Mouse (Mus musculus) hindbrain, embryonic 10.5 days (tissue): Measurements from ENCODE around the gene Plekhm2. TPM values are rescaled to one million over a fixed set of nuclear protein-coding genes. Genes with fewer than 3 reads are reported as not detected.

ENCODE experiments used
- DNase-seq: peaks from one replicate; pipeline ENCODE4 v3.0.0-alpha.2; 2017; ENCODE audit warnings: low spot score
- H3K27ac ChIP-seq: fragments of 300-500 bp; sonication (generic); 2 replicates; pipeline ENCODE4 v1.5.1; 2016; ENCODE audit warnings: mild to moderate bottlenecking, moderate library complexity
- H3K27me3 ChIP-seq: fragments of 300-500 bp; sonication (generic); 2 replicates; pipeline ENCODE4 v1.6.1; 2016; ENCODE audit warnings: mild to moderate bottlenecking; ENCODE audit not compliant: poor library complexity, insufficient read depth, severe bottlenecking
- H3K36me3 ChIP-seq: fragments of 300-500 bp; sonication (generic); 2 replicates; pipeline ENCODE4 v1.6.1; 2016; ENCODE audit warnings: mild to moderate bottlenecking, moderate library complexity
- H3K4me1 ChIP-seq: fragments of 300-500 bp; sonication (generic); replicated peaks from 2 replicates; pipeline ENCODE4 v1.6.1; 2016; ENCODE audit warnings: mild to moderate bottlenecking
- H3K4me3 ChIP-seq: fragments of 300-500 bp; sonication (generic); 2 replicates; pipeline ENCODE4 v1.5.1; 2016; ENCODE audit warnings: mild to moderate bottlenecking, moderate library complexity
- H3K9me3 ChIP-seq: fragments of 300-500 bp; sonication (generic); 2 replicates; pipeline ENCODE4 v1.6.1; 2016; ENCODE audit warnings: mild to moderate bottlenecking, moderate library complexity
- WGBS: fragments of 180-500 bp; shearing (Covaris S2); methylation state at CpG from one replicate; pipeline ENCODE4 v1.1.7; 2016; 5-methylcytosine and 5-hydroxymethylcytosine counted together
- polyA plus RNA-seq: library from polyadenylated mRNA; unstranded; fragments of >200 nt; fragmentation: Nextera tagmentation; extraction: Ambion mirVana; gene quantifications from 2 replicates; pipeline ENCODE4 v1.2.1, GENCODE M21; 2016

The Plekhm2 gene
- polyA plus RNA-seq, 1 experiment from 2014 or later, result 5.0 TPM

DNA sequence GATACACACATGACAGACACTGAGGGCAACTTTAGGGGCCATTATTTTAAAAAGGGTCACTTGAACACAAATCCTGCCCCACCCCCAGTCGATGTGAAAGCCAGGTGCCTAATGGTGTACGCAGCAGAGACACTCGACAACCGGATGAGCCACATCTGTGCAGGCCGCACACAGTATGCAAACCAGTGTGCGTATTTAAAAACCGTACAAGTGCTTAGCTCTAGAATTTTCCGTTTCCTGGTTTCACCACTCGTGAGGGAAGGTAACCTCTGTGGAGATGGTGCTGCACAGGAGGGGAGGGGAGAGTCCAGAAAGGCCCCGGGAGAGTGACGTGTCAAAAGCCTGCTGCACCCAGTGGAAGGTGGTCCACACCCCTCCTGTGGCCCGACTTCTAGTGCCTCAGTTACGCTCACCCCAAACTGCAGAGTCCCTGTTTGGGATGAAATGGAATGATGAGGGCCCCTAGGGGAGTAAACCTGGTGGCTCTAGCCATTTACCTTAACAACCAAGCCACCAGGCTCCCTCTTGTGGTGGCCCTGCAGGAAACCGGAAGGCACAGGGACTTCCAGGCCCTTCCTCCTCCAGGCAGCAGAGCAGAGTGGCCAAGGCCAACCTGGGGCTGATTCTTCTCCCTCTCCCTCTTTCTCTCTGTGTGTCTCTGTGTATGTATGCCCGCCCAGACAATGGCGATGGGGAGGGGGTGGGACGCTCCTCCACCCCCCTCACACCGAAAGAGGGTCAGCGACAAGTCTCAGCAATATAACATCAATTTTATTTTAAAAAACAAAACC lies 39.5 kb downstream of the Plekhm2 start:
- Histone ChIP-seq H3K4me3 (no peak overlapping the region), H3K27ac (no peak overlapping the region), H3K9me3 (no peaks in the 10 kb centered on the region), H3K36me3 (peaks cover 53% of the 10 kb centered on the region), H3K27me3 (0 out of 2 replicates have a peak, but pooled peaks cover 1% of the 10 kb centered on the region), H3K4me1 (peaks cover 17% of the 10 kb centered on the region)
- 78% methylated on average over 19 of the region's 19 CpGs for WGBS
- DNase-seq, result peak; percentile 35

DNA sequence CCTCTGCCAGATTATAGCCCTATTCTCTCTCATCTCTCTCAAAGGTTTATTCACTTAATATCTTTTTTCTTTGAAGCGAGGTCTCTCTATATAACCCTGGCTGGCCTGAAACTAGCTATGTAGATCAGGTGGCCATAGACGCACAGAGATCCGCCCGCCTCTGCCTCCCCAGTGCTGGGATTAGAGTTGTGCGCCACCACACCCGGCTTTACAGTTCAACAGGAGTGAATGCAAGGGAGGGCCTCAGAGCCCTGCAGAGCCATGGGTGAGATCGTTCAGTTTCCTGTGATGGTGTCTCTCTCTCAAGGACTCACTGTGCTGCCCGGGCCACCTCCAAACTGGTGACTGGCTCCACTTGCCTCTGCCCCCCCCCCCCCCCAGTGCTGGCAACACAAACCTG lies 40.6 kb downstream of the Plekhm2 start:
- Histone ChIP-seq H3K27me3 (0 out of 2 replicates have a peak, but pooled peaks cover 2% of the 10 kb centered on the region), H3K4me3 (no peak overlapping the region), H3K4me1 (peaks cover 17% of the 10 kb centered on the region), H3K9me3 (no peaks in the 10 kb centered on the region), H3K27ac (no peak overlapping the region), H3K36me3 (peaks cover 43% of the 10 kb centered on the region)
- WGBS, result 91% methylated on average over 8 of the region's 8 CpGs
- DNase-seq, result no peak

DNA sequence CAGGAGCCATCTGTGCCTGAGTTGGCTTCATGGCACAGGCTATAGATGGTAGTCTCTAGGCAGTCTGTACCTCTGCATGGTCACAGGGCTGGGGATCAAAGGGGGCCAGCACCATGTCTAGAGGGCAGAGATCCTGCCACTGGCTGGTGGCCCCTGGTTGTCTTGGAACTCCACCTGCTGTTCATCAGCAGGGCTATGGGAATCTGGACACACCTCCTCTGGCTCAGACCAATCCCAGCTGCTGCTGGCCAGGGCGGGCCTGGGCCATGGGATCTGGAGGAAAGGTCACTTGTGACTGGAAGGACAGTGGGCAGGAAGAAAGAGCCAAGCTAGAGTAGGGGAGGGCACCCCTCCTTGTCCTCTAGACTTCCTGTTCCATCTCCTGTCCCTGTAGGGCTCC lies 41.0 kb downstream of the Plekhm2 start, which contains the start of gene Slc25a34:
Gene Slc25a34 (minus strand): TSS at position 156 of the 400 bp plus-strand sequence.
- 67% methylated on average over 1 of the region's 1 CpGs for WGBS

DNA sequence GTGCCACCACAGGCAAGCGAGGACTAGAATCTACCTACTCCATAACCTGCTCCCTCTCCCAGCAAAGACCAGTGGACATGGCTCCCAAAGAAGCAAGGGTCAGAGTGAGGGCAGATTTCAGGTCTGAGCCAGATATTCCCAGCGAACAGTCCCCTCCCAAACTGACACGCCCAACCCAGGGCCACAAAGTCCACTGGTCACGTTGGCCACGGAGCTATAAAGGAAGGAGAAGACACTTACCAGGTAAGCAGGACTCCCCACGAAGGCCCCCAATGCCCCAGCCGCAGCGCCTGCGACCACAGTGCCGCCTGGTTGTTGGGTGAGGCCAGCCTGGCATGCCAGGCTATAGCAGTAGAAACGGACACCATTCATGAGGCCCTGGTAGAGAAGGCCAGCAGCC lies 41.7 kb downstream of the Plekhm2 start:
- no peak overlapping the region for H3K4me3 ChIP-seq

More for the DNA sequence above, 41.0 kb downstream of the Plekhm2 start, which contains the start of gene Slc25a34:
- peaks cover 21% of the 10 kb centered on the region for H3K4me1 ChIP-seq
- no peak within 1 kb of the TSS for H3K4me3 ChIP-seq
- no peak for DNase-seq
- H3K36me3 ChIP-seq, result peaks cover 38% of the 10 kb centered on the region
- H3K27me3 ChIP-seq, result 0 out of 2 replicates have a peak, but pooled peaks cover 2% of the 10 kb centered on the region
- H3K9me3 ChIP-seq, result no peaks in the 10 kb centered on the region
- H3K27ac ChIP-seq, result peak within 1 kb of the TSS; percentile 56; the same call in 1 of the 2 replicates

DNA sequence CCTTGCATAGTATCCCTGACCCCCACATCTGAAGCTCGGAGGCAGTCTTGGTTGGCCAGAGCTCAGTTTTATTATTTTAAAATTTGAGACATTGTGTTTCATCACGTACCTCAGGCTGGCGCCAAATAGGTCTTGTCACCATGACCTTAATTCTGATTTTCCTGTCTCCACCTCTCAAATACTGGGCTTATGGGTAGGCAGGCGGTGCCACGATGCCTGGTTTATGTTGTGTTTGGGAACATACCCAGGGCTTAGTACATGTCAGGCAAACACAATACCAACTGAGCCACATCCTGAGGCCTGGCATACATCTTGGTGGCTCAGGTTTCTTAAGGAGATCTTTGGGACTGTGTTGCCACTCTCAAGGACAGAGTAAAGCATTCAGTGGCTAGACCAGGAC lies 42.1 kb downstream of the Plekhm2 start:
- H3K27ac ChIP-seq, result no peak overlapping the region
- peaks cover 9% of the 10 kb centered on the region; the same call in 1 of the 2 replicates for H3K27me3 ChIP-seq
- peaks cover 28% of the 10 kb centered on the region for H3K4me1 ChIP-seq
- no peak overlapping the region for H3K4me3 ChIP-seq
- peaks cover 27% of the 10 kb centered on the region for H3K36me3 ChIP-seq
- 86% methylated on average over 5 of the region's 5 CpGs for WGBS
- H3K9me3 ChIP-seq, result no peaks in the 10 kb centered on the region
- no peak for DNase-seq

More for the DNA sequence above, 41.7 kb downstream of the Plekhm2 start:
- no peak for DNase-seq
- Histone ChIP-seq H3K36me3 (peaks cover 32% of the 10 kb centered on the region), H3K4me1 (peaks cover 24% of the 10 kb centered on the region), H3K27ac (0 out of 2 replicates have a peak overlapping the region, but pooled peaks have one; percentile 56), H3K9me3 (no peaks in the 10 kb centered on the region), H3K27me3 (peaks cover 5% of the 10 kb centered on the region; the same call in 1 of the 2 replicates)
- WGBS, result 90% methylated on average over 11 of the region's 11 CpGs

DNA sequence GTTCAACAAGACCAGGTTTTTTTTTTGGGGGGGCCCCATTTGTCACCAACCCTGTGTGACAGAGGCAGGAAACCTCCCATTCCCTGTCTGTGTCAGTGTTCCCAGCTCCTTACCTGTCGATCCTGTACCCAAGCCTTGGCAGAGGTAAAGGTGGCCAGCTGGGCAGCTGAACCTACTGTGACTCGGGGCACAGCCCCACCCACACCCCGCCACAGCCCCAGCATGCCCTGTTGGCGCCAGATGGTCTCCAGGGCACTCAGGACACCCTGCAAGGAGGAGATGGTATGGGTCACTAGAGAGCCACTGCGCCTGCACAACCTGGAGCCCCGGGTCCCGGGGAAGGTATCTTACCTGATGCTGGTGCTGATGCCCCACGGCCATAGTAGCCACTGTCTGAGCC lies 42.6 kb downstream of the Plekhm2 start:
- no peak for DNase-seq
- 87% methylated on average over 8 of the region's 8 CpGs for WGBS
- Histone ChIP-seq H3K27me3 (peaks cover 11% of the 10 kb centered on the region; the same call in 1 of the 2 replicates), H3K4me1 (peaks cover 33% of the 10 kb centered on the region), H3K9me3 (no peaks in the 10 kb centered on the region), H3K27ac (no peak overlapping the region), H3K36me3 (peaks cover 24% of the 10 kb centered on the region), H3K4me3 (no peak overlapping the region)

DNA sequence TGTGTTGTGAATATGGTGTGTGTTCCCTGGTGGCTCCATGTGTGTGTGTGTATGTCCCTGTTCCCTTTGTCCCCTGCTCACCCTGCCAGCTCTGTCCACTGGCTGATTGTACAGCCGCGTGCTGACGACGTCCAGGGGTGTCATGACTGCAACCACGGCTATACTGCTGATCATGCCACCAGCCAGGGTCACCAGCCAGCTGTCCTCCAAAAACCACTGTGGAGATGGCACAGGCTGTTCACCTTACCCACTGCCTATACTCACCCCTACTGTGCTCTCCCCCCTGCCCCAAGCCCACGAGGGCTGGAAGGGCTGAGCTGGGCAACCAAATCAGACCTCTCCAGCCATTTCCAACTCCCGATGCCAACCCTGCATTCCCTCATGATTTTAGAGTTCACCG lies 43.4 kb downstream of the Plekhm2 start:
- H3K36me3 ChIP-seq, result peaks cover 16% of the 10 kb centered on the region
- no peak overlapping the region for H3K27ac ChIP-seq
- WGBS, result 87% methylated on average over 8 of the region's 8 CpGs
- no peak for DNase-seq
- H3K4me3 ChIP-seq, result no peak overlapping the region
- no peaks in the 10 kb centered on the region for H3K9me3 ChIP-seq
- H3K4me1 ChIP-seq, result peaks cover 38% of the 10 kb centered on the region
- peaks cover 13% of the 10 kb centered on the region for H3K27me3 ChIP-seq

DNA sequence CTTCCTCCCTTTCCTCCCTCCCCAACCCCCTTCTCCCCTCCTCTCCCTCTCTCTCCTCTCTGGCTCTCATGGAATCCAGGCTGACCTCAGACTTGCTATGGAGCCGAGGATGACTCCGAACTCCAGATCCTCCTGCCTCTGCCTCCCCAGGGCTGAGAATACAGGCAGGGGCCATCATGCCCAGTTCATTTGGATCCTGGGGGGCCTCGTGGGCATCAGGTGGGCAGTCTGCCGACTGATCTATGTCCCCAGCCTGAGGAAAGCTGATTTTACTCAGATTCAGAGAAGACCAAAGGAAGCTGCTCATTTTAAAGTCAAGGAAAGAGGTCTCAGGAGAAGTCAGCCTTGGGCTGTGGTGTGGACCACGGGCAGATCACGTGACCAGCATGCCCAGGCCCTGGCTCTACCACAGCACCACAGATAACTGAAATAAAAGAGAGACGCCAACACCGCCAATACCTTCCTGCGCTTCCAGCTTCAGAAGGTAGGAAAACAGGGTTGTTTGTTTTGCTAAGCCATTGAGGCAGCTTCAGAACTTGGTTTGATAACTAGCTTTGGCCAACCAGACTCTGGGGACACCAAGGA lies 45.3 kb downstream of the Plekhm2 start:
- H3K9me3 ChIP-seq, result no peaks in the 10 kb centered on the region
- DNase-seq, result no peak
- 88% methylated on average over 9 of the region's 9 CpGs for WGBS
- H3K4me3 ChIP-seq, result no peak overlapping the region
- peaks cover 15% of the 10 kb centered on the region for H3K27me3 ChIP-seq
- H3K4me1 ChIP-seq, result peaks cover 39% of the 10 kb centered on the region
- H3K36me3 ChIP-seq, result no peaks in the 10 kb centered on the region
- no peak overlapping the region for H3K27ac ChIP-seq

DNA sequence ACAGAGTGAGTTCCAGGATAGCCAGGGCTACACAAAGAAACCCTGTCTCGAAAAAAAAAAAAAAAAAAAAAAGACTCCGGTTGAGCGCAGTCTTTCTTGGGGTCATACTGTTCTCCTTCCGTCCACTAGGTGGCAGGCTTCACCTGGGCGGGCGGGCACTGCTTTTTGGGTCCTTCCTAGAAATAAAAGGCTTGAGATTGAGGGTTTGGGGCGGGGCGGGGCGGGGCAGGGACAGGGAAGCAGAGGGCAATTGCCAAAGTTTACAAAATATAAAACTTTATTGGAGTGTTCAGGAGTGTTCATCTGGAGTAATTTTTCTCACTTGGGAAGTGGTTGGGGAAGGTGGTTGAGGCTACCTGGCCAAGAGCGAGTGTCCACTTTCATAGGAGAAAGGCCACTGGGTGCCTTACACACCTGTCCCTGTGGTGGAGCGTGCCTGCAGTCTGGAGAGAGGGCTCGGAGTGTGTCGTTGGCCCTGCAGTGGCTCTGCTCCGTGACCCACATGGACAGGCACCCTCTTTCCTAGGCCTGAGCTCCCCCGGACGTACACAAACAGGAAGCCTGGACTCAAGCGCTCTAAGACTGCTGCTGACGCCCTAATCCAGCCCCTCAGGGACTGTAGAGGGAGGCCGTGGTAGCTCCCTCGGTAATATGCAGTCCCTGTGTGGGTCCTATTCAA lies 46.0 kb downstream of the Plekhm2 start, which contains the start of gene Tmem82:
Gene Tmem82 (minus strand): TSS at position 69 of the 679 bp plus-strand sequence.
- H3K4me1 ChIP-seq, result peaks cover 45% of the 10 kb centered on the region
- peak within 1 kb of the TSS; percentile 50 for H3K4me3 ChIP-seq
- peak within 1 kb of the TSS; percentile 80 for H3K27ac ChIP-seq
- H3K9me3 ChIP-seq, result no peaks in the 10 kb centered on the region
- H3K27me3 ChIP-seq, result peaks cover 15% of the 10 kb centered on the region
- 30% methylated on average over 20 of the region's 20 CpGs for WGBS
- DNase-seq, result peak; percentile 68
- H3K36me3 ChIP-seq, result no peaks in the 10 kb centered on the region

DNA sequence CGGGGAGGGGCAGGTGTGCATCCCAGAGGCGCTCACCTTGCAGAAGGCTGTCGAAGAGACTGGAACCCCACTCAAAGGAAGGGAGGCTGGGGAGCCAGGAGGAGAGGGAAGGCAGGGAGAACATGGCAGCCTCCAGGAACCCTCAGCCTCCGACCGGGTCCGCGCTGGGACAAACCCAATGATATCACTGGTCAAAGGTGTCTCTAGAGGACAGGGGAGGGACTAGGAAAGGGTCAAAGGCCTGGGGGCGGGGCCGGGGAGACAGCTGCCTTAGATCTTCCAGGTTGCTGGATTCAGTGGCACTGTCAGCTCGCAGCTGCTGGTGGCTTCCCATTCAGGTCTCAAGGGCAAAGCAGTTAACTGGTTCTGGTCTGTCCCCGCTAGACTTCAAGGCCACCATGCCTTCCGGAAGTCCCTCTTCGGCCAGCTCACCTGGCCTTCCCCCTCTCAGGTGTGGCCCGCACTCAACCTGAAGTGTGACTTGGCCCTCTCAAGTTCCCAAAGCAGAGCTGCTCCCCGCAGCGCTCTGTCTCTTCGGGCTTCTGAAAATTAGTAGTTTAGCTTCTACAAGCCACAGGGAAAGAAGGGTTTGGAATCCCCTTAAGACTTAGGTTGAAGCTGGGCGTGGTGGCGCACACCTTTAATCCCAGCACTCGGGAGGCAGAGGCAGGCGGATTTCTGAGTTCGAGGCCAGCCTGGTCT lies 46.7 kb downstream of the Plekhm2 start:
- WGBS, result 13% methylated on average over 22 of the region's 22 CpGs
- Histone ChIP-seq H3K36me3 (no peaks in the 10 kb centered on the region), H3K27ac (peak overlapping the region; percentile 80), H3K27me3 (peaks cover 15% of the 10 kb centered on the region), H3K4me1 (peaks cover 41% of the 10 kb centered on the region), H3K4me3 (peak overlapping the region; percentile 50), H3K9me3 (no peaks in the 10 kb centered on the region)
- peak; percentile 54 for DNase-seq

DNA sequence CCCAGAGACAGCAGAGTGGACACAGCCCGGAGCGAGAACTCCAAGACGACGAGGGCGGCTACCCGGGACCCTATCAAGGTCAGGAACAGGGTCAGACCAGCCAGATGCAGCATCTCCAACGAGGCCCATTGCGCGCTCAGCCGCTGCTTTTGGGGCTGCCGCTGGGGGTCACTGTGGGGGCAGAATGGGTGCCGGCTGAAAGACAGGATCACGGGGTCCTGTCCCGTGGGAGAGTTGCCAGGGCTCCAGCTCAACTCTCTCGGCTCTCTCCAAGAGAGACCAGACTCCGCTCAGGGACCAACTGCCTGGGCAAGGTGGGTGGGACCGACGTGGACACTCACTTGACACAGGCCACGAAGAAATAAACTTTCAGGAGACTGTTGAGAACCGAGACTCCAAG lies 47.4 kb downstream of the Plekhm2 start:
- peak overlapping the region; percentile 50 for H3K4me3 ChIP-seq
- peaks cover 15% of the 10 kb centered on the region for H3K27me3 ChIP-seq
- no peaks in the 10 kb centered on the region for H3K36me3 ChIP-seq
- peaks cover 41% of the 10 kb centered on the region for H3K4me1 ChIP-seq
- 3% methylated on average over 20 of the region's 20 CpGs for WGBS
- H3K27ac ChIP-seq, result peak overlapping the region; percentile 80
- DNase-seq, result peak; percentile 70
- H3K9me3 ChIP-seq, result no peaks in the 10 kb centered on the region

DNA sequence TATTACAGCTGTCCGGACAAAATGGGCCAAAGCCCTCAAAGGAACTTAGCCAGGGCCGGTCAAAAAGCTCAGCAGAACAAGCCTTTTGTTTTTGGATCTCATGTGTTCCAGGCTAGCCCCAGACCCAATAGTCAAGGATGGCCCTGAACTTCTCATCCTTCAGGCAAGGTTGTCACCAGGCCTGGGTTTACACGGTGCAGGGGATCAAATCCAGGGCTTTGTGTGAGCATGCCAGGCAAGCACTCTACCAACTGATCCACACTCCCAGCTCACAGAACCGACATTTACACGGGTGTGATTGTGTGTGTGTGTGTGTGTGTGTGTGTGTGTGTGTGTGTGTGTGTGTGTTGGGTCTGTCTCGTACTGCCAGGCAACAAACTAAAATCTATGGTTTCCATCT lies 47.9 kb downstream of the Plekhm2 start:
- H3K4me3 ChIP-seq, result peak overlapping the region; percentile 50
- no peaks in the 10 kb centered on the region for H3K36me3 ChIP-seq
- H3K27ac ChIP-seq, result 0 out of 2 replicates have a peak overlapping the region, but pooled peaks have one; percentile 80
- no peak for DNase-seq
- H3K9me3 ChIP-seq, result no peaks in the 10 kb centered on the region
- peaks cover 41% of the 10 kb centered on the region for H3K4me1 ChIP-seq
- peaks cover 15% of the 10 kb centered on the region for H3K27me3 ChIP-seq
- 81% methylated on average over 6 of the region's 6 CpGs for WGBS
